ENCODE assay signal across 8 mouse cellular contexts in genomic region chr9:40717182-40717874, GRCm38 (mm10). TPM values are rescaled to one million over a fixed set of nuclear protein-coding genes. Genes with fewer than 3 reads are reported as not detected.
DNase-seq lines count a peak whose midpoint lies in the region; ATAC-seq and TF ChIP-seq lines count a peak whose summit lies in the region.
"Had no signal": no experiment of that assay in that cellular context is flagged by ENCODE, and none has a peak within 500 bp of the region (broad histone marks: within the 10 kb centered on the region; RNA-seq: fewer than 3 reads in every experiment).

No protein-coding gene starts in this region.

- TF ChIP-seq CTCF in stomach, postnatal 0 days (IDR thresholded peaks at IDR 0.05; ENCODE audit: low read depth) = peak; percentile 56

- ATAC-seq in stomach, postnatal 0 days (ENCODE audit: low FRiP score, low TSS enrichment) = peak; percentile 64; the same call in 1 of the 2 replicates
- ATAC-seq in monocyte, adult 5-6 weeks (replicated peaks; ENCODE audit: insufficient number of reproducible peaks, low FRiP score, low TSS enrichment, poor library complexity, severe bottlenecking) = no peak

- H3K27me3 ChIP-seq in stomach, postnatal 0 days (ENCODE audit: control insufficient read depth, insufficient read depth, low read length) = no peaks in the 10 kb centered on the region

- peaks cover 4% of the 10 kb centered on the region; the same call in 1 of the 2 replicates for H3K4me1 ChIP-seq in stomach, postnatal 0 days (replicated peaks; ENCODE audit: control insufficient read depth, insufficient read depth)

- no peak overlapping the region for H3K9ac ChIP-seq in stomach, postnatal 0 days (ENCODE audit: low read length)

- TF ChIP-seq EP300 in stomach, postnatal 0 days (optimal IDR thresholded peaks at IDR 0.05) = no peak

- 42% methylated on average over 18 of the region's 18 CpGs for WGBS in stomach, postnatal 0 days

- H3K27ac ChIP-seq in stomach, postnatal 0 days (replicated peaks) = no peak overlapping the region

- no peak overlapping the region for H3K4me2 ChIP-seq in stomach, postnatal 0 days (replicated peaks; ENCODE audit: low read depth)

- no peaks in the 10 kb centered on the region for H3K36me3 ChIP-seq in stomach, postnatal 0 days (ENCODE audit: control insufficient read depth, insufficient read depth, low read length)

- H3K4me3 ChIP-seq in stomach, postnatal 0 days (ENCODE audit: low read depth, low read length) = no peak overlapping the region

- peak; percentile 16 for DNase-seq in urinary bladder, postnatal 25 days (ENCODE audit: low spot score)
- no peak for DNase-seq in urinary bladder, adult 18-20 months (ENCODE audit: low spot score in 2 of 2)
- peak; percentile 25 to 67 for DNase-seq in gastrocnemius, postnatal 4 days (ENCODE audit: low spot score in 2 of 2)
- DNase-seq in kidney, postnatal 4 days = peak; percentile 56 to 74
- peak; percentile 34 for DNase-seq in stomach, postnatal 0 days (ENCODE audit: low spot score)
- DNase-seq in embryo, embryonic 10.5 days (ENCODE audit: low spot score) = no peak

- H3K9me3 ChIP-seq in stomach, postnatal 0 days (ENCODE audit: control insufficient read depth, low read length) = no peaks in the 10 kb centered on the region

RNA-seq across cellular contexts. Expression of gene Clmp, which starts 31.6 kb away (rescaled TPM):
- 10 to 100 TPM; 31.1 to 31.8 TPM for total RNA-seq in gastrocnemius, postnatal 4 days (2021)
- polyA plus RNA-seq in stomach, postnatal 0 days (2015; fragmentation: Nextera tagmentation; extraction: Ambion mirVana) = 17.7 and 17.8 TPM in 2 replicates
- 0.10 to 0.29 TPM in 2 of 3 replicates, not detected in the other for total RNA-seq in monocyte, adult 5-6 weeks (2017)

RNA-seq across cellular contexts. Expression of gene Gm21915, which starts 46.9 kb away (rescaled TPM):
- total RNA-seq in gastrocnemius, postnatal 4 days (2021) = not detected
- not detected in 2 replicates for polyA plus RNA-seq in stomach, postnatal 0 days (2015; fragmentation: Nextera tagmentation; extraction: Ambion mirVana)
- total RNA-seq in monocyte, adult 5-6 weeks (2017) = not detected in 3 replicates
- total RNA-seq: hematopoietic stem cell, adult 5-6 weeks had no signal

Comparison
In these comparisons a context has a peak if more than half of its experiments do, and no peak if none do; other contexts are left out.
1. DNase-seq: peak in urinary bladder, postnatal 25 days (single experiment), gastrocnemius, postnatal 4 days (2 of 2), kidney, postnatal 4 days (2 of 2) and stomach, postnatal 0 days (single experiment); none in urinary bladder, adult 18-20 months (0 of 2) and embryo, embryonic 10.5 days (single experiment).
2. RNA of gene Clmp, which starts 31.6 kb away (total RNA-seq): 31.1 to 31.8 TPM in gastrocnemius, postnatal 4 days; 0.10 to 0.29 TPM in monocyte, adult 5-6 weeks; every median in the first group is over 10 times any median in the second.